Mouse (Mus musculus) intestine, postnatal 0 days (tissue): ENCODE measurements around the gene Nadk. TPM values are rescaled to one million over a fixed set of nuclear protein-coding genes. Genes with fewer than 3 reads are reported as not detected.

ENCODE experiments used
- ATAC-seq: fragments of 200-750 bp; cut with Nextera tagmentation; 2 replicates; pipeline ENCODE4 v1.8.0; 2017; ENCODE audit warnings: mild to moderate bottlenecking, moderate TSS enrichment, moderate library complexity
- H3K27ac ChIP-seq: fragments of 300-500 bp; sonication (generic); 2 replicates; pipeline ENCODE4 v1.5.1; 2014; ENCODE audit warnings: mild to moderate bottlenecking, low read depth, low read length, moderate library complexity
- H3K27me3 ChIP-seq: fragments of 300-500 bp; sonication (generic); replicated peaks from 2 replicates; pipeline ENCODE4 v1.6.1; 2014; ENCODE audit warnings: low read length, mixed read lengths; ENCODE audit not compliant: control insufficient read depth, insufficient read depth
- H3K36me3 ChIP-seq: fragments of 300-500 bp; sonication (generic); 2 replicates; pipeline ENCODE4 v1.6.1; 2014; ENCODE audit warnings: mild to moderate bottlenecking, moderate library complexity; ENCODE audit not compliant: control insufficient read depth, insufficient read depth
- H3K4me1 ChIP-seq: fragments of 300-500 bp; sonication (generic); replicated peaks from 2 replicates; pipeline ENCODE4 v1.6.1; 2014; ENCODE audit warnings: antibody characterized with exemption, low read length, mixed read lengths; ENCODE audit not compliant: control insufficient read depth, insufficient read depth
- H3K4me2 ChIP-seq: fragments of 300-500 bp; sonication (generic); replicated peaks from 2 replicates; pipeline ENCODE4 v1.6.1; 2014; ENCODE audit warnings: low read depth, mild to moderate bottlenecking, moderate library complexity
- H3K4me3 ChIP-seq: fragments of 300-500 bp; sonication (generic); 2 replicates; pipeline ENCODE4 v1.5.1; 2014; ENCODE audit warnings: low read depth, low read length
- H3K9ac ChIP-seq: fragments of 300-500 bp; sonication (generic); 2 replicates; pipeline ENCODE4 v1.6.1; 2014; ENCODE audit warnings: mild to moderate bottlenecking, low read depth, low read length
- H3K9me3 ChIP-seq: fragments of 300-500 bp; sonication (generic); 2 replicates; pipeline ENCODE4 v1.6.1; 2016; ENCODE audit warnings: mixed run types; ENCODE audit not compliant: control insufficient read depth
- CTCF ChIP-seq: sonication (generic); IDR thresholded peaks from 2 replicates; pipeline ENCODE4 v1.5.1; 2016; ENCODE audit warnings: low read depth, mild to moderate bottlenecking, control low read depth, antibody characterized with exemption, moderate library complexity
- WGBS: fragments of 180-500 bp; shearing (Covaris S2); extraction: QIAGEN DNeasy Blood & Tissue Kit; methylation state at CpG from one replicate; pipeline ENCODE4 v1.1.7; 2014; 5-methylcytosine and 5-hydroxymethylcytosine counted together
- polyA plus RNA-seq: library from polyadenylated mRNA; unstranded; fragments of >200 nt; fragmentation: Nextera tagmentation; extraction: Ambion mirVana; gene quantifications from 2 replicates; pipeline ENCODE4 v1.2.1, GENCODE M21; 2015

Nadk gene
- polyA plus RNA-seq, 1 experiment from 2014 or later, result 46.7 TPM

DNA sequence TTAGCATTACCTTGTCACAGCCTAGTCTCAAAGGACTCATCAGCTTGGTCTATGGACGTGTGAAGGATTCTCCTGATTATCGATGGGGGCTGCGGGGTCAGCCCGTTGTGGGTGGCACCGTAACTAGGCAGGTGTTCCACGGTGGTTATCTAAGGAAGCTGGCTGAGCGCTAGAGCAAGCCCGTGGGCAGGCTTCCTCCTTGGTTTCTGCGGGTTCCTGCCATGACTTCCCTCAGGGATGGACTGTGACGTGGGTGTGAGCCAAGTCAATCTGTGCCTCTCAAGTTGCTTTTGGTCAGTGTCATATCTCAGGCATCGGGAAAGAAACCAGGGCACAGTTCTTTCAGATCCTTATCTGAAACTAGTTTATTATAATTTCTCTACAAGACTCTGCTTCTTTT, 12.8 kb downstream of the Nadk start:
- 75% methylated on average over 11 of the region's 11 CpGs for WGBS
- Histone ChIP-seq H3K9me3 (no peaks in the 10 kb centered on the region), H3K9ac (no peak overlapping the region), H3K27me3 (no peaks in the 10 kb centered on the region), H3K4me2 (no peak overlapping the region), H3K4me1 (0 out of 2 replicates have a peak, but pooled peaks cover 3% of the 10 kb centered on the region), H3K36me3 (peaks cover 19% of the 10 kb centered on the region), H3K4me3 (no peak overlapping the region), H3K27ac (no peak overlapping the region)
- ATAC-seq, result no peak
- no peak for TF ChIP-seq CTCF

DNA sequence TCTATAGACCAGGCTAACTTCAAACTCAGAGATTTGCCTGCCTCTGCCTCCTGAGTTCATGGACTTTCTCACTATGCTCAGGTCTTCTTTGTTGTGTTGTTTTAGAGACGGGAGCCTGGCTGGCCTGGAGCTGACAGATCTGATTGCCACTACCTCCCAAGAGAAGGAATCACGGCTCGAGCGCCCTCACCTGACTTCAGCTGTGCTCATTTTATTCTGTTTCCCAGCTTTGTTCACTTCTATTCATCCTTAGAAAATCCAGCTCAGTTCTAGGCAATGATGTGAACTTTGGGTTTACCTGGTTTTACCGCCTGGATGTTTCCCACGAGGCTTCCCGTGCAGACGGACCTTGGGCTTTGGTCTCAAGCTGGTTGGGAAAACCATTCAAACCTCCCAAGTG, 13.3 kb downstream of the Nadk start:
- ATAC-seq, result no peak
- H3K4me3 ChIP-seq, result no peak overlapping the region
- 0 out of 2 replicates have a peak, but pooled peaks cover 3% of the 10 kb centered on the region for H3K4me1 ChIP-seq
- no peak for TF ChIP-seq CTCF
- H3K27ac ChIP-seq, result no peak overlapping the region
- no peak overlapping the region for H3K9ac ChIP-seq
- no peaks in the 10 kb centered on the region for H3K27me3 ChIP-seq
- WGBS, result 86% methylated on average over 8 of the region's 8 CpGs
- no peak overlapping the region for H3K4me2 ChIP-seq
- H3K36me3 ChIP-seq, result peaks cover 19% of the 10 kb centered on the region
- no peaks in the 10 kb centered on the region for H3K9me3 ChIP-seq

DNA sequence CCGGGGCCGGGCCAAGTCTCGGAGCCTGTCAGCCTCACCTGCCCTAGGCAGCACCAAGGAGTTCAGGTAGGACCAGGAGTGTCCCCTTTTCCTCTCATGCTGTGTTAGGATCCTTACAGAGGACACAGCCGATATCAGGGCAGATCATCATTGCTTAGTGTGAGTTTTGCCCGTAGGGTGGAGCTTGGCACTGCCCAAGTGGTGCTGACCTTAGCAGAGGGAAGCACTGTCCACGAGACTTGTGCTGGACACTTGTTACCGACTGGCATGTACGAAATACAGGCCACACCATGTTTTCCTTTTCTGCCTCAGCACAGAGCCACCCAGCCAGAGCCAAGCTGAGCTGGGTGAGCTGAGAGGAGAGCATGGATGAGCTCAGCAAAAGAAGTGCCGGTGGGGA, 15.0 kb downstream of the Nadk start:
- Histone ChIP-seq H3K27ac (no peak overlapping the region), H3K4me3 (no peak overlapping the region), H3K9me3 (no peaks in the 10 kb centered on the region), H3K4me2 (no peak overlapping the region), H3K36me3 (peaks cover 22% of the 10 kb centered on the region), H3K9ac (no peak overlapping the region), H3K27me3 (no peaks in the 10 kb centered on the region), H3K4me1 (0 out of 2 replicates have a peak, but pooled peaks cover 3% of the 10 kb centered on the region)
- TF ChIP-seq CTCF, result no peak
- ATAC-seq, result no peak
- 89% methylated on average over 9 of the region's 9 CpGs for WGBS

DNA sequence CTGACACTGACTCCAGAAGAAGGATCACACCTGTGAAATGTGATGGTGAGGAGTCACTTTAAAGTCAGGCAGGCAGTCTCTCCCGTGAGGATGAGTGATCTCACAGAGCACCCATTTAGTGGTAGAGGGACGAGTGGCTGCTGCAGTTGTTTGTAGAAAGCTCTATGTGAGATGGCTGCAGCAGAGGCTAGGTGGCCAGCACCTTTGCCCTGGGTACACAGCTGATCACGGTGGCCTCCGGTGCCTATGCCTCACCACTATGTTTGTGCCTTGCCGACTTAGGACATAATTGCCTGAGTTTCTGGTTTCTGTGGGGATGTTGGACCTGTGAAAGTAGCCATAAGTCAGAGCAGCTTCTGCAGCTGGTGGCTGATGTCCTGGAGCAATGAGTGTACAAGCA, 15.6 kb downstream of the Nadk start:
- ATAC-seq, result no peak
- Histone ChIP-seq H3K9ac (no peak overlapping the region), H3K4me2 (no peak overlapping the region), H3K4me1 (0 out of 2 replicates have a peak, but pooled peaks cover 3% of the 10 kb centered on the region), H3K9me3 (no peaks in the 10 kb centered on the region), H3K27ac (no peak overlapping the region), H3K27me3 (no peaks in the 10 kb centered on the region), H3K36me3 (peaks cover 25% of the 10 kb centered on the region), H3K4me3 (no peak overlapping the region)
- WGBS, result 79% methylated on average over 5 of the region's 5 CpGs
- TF ChIP-seq CTCF, result no peak

DNA sequence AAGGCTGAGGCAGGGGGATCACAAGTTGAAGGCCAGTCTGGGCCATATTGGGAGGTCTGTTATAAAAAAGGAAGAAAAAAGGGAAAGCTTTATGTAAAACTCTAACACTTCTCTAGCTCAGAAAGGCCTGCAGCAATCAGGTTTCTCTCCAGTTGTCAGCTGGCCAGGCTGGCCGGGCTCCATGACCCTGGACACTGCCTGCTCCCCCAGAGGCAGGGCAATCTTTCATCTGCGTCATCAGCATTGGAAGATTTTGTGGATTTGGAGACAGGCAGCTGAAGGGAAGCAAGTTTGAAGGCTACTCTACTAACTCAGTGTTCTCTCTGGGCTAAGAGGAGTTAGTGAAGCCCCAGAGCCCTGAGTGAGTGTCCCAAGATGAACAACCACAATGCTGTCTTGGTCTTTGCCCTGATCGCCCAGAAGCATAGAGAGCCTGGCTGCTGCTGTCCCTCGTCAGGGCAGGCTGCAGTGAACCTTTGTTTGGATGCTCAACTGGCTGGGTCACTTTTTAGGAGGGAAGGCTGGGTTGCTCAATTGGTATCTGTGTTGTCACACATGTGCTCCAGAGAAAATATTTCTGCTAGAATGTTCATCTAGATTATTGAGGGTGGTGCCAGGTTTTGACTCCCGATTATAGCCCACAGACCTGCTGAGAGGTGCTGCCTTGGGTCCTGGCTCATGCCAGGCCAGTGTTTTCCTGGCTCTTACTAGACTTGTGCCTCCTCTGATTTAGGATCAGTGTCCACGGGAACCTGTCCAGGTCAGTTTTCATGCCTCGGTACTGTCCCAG, 16.4 kb downstream of the Nadk start:
- H3K9ac ChIP-seq, result no peak overlapping the region
- H3K27ac ChIP-seq, result no peak overlapping the region
- no peak overlapping the region for H3K4me2 ChIP-seq
- no peaks in the 10 kb centered on the region for H3K9me3 ChIP-seq
- no peak for TF ChIP-seq CTCF
- H3K4me1 ChIP-seq, result 0 out of 2 replicates have a peak, but pooled peaks cover 3% of the 10 kb centered on the region
- H3K4me3 ChIP-seq, result no peak overlapping the region
- ATAC-seq, result no peak
- WGBS, result 88% methylated on average over 7 of the region's 7 CpGs
- H3K27me3 ChIP-seq, result no peaks in the 10 kb centered on the region
- peaks cover 26% of the 10 kb centered on the region for H3K36me3 ChIP-seq

DNA sequence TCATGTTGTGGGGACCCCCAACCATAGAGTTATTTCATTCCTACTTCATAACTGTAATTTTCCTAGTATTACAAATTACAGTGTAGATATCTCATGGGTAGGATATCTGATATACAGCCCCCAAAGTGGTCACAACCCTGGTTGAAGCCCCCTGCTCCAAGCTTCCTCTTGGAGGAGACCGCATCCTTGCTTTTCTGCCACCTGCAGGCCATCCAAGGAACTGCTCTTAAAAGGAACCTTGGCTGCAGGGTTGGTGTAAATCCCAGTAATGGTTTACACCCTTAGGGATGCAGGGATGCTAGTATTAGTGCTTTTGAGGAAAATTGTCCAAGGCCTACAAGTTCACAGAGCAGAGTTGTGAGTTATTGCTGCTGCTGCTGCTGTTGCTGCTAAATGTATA, 18.2 kb downstream of the Nadk start:
- no peak overlapping the region for H3K4me2 ChIP-seq
- H3K9me3 ChIP-seq, result no peaks in the 10 kb centered on the region
- no peak overlapping the region for H3K9ac ChIP-seq
- peaks cover 45% of the 10 kb centered on the region for H3K36me3 ChIP-seq
- peak; percentile 86 for TF ChIP-seq CTCF
- no peak overlapping the region for H3K4me3 ChIP-seq
- H3K4me1 ChIP-seq, result no peaks in the 10 kb centered on the region
- no peak for ATAC-seq
- no peaks in the 10 kb centered on the region for H3K27me3 ChIP-seq
- 31% methylated on average over 1 of the region's 1 CpGs for WGBS
- no peak overlapping the region for H3K27ac ChIP-seq
